Mouse (Mus musculus): Measurements from ENCODE around the gene Plekhm1. TPM values are rescaled to one million over a fixed set of nuclear protein-coding genes. Genes with fewer than 3 reads are reported as not detected.

The Plekhm1 gene
- polyA plus RNA-seq, 1 experiment from 2014 or later, result 2.3 TPM

DNA sequence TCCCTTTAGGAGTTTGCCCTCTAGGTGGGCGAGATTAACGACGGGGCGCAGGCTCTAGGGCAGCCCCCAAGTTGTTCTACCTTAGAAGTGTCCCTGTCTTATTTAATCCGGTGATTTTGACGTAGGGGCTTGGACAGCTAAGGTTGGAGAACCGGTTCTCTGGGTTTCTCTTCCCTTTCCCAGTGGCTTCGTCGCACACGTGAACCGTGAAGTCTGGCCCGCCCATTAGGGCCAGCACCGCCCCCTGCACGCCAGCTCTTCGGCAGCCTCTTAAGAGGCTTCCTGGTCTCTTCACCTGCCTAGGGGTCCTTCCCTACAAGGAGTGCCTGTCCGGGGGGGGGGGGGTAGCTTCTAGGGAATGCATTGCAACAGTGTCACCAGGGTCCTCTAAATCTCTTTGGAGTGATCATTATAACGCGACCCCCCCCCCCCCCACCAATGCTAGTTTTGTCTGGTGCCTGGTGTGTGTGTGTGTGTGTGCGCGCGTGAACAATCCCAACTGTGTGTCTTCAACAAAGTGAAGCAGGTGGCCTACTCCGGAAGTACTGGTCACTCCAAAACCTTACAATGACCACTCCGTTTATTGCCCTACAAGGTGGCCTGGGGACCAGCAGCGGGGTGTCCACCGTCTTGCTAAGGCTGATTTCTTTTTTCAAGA lies 51.0 kb downstream of the Plekhm1 start:
- DNase-seq (no peak), ATAC-seq (no peak)
- Histone ChIP-seq H3K36me3 (replicated peaks; ENCODE audit: insufficient read depth, low read length) (no peaks in the 10 kb centered on the region; the same call in 1 of the 2 replicates), H3K4me3 (ENCODE audit: low read depth, low read length) (peak overlapping the region; percentile 53), H3K4me1 (ENCODE audit: insufficient read depth) (peaks cover 35% of the 10 kb centered on the region), H3K9ac (replicated peaks) (no peak overlapping the region), H3K4me2 (ENCODE audit: low read depth, low read length) (peak overlapping the region; percentile 88), H3K27me3 (ENCODE audit: insufficient read depth, low read length) (peaks cover 43% of the 10 kb centered on the region), H3K27ac (ENCODE audit: low read depth) (no peak overlapping the region), H3K9me3 (ENCODE audit: low read length) (no peaks in the 10 kb centered on the region)
- TF ChIP-seq CTCF (IDR thresholded peaks at IDR 0.05; ENCODE audit: low read depth) (no peak), EP300 (IDR thresholded peaks at IDR 0.05; ENCODE audit: low read depth) (no peak)
- 7% methylated on average over 23 of the region's 25 CpGs for WGBS (ENCODE audit: insufficient replicate concordance)

GRCm38 (mm10) chr11:103360661-103361081 lies 51.8 kb downstream of the Plekhm1 start:
- Histone ChIP-seq H3K9ac (replicated peaks) (peak overlapping the region; percentile 50), H3K9me3 (ENCODE audit: low read length) (no peaks in the 10 kb centered on the region), H3K36me3 (replicated peaks; ENCODE audit: insufficient read depth, low read length) (no peaks in the 10 kb centered on the region; the same call in 1 of the 2 replicates), H3K27ac (ENCODE audit: low read depth) (0 out of 2 replicates have a peak overlapping the region, but pooled peaks have one; percentile 7), H3K27me3 (ENCODE audit: insufficient read depth, low read length) (peaks cover 43% of the 10 kb centered on the region), H3K4me2 (ENCODE audit: low read depth, low read length) (peak overlapping the region; percentile 88), H3K4me1 (ENCODE audit: insufficient read depth) (peaks cover 41% of the 10 kb centered on the region), H3K4me3 (ENCODE audit: low read depth, low read length) (peak overlapping the region; percentile 53)
- ATAC-seq, result no peak; the same call in 1 of the 2 replicates
- 5% methylated on average over 44 of the region's 48 CpGs for WGBS (ENCODE audit: insufficient replicate concordance)
- DNase-seq, result no peak
- no peak for TF ChIP-seq EP300 (IDR thresholded peaks at IDR 0.05; ENCODE audit: low read depth)
- no peak for TF ChIP-seq CTCF (IDR thresholded peaks at IDR 0.05; ENCODE audit: low read depth)

DNA sequence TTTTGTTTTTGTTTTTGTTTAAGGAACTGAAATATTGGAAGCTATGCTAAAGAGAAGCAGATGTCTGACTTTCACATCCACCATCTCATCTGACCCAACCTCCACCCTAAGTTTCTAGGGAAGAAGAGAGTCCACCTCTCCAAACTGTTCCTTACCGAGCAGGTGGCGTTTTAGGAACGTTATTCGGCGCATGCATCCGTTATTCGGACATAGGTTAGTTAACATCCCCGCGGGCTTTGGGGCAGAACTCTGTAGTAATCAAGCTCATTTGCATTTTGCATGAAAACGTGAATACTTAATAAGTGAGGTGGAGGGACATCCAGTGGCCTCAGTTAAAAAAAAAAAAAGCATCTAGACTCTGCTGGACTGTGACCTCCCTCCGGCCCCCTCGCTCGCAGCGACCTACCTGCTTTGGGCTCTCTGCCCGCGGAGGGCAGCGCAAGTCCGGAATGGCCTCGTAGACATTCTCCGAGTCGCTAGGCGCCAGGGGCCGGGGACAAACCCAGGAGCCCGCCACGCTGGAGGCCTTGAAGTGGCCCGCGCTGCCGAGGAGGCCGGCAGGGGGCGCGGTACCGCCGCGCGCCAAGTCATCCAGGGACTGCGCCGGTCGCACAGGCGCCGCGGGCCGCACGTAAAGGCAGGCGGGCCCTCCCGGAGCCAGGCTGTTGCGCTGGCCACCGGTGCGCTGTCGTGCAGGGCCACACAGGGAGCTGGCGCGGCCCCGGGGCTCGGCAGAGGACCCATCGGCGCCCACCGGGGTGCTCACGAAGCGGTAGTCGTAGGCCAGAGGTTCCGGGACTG lies 52.4 kb downstream of the Plekhm1 start:
- peak; percentile 81 for TF ChIP-seq CTCF (IDR thresholded peaks at IDR 0.05; ENCODE audit: low read depth)
- no peak for TF ChIP-seq EP300 (IDR thresholded peaks at IDR 0.05; ENCODE audit: low read depth)
- ATAC-seq (peak; percentile 66), DNase-seq (peak; percentile 87)
- peaks cover 41% of the 10 kb centered on the region for H3K4me1 ChIP-seq (ENCODE audit: insufficient read depth)
- H3K4me2 ChIP-seq (ENCODE audit: low read depth, low read length), result peak overlapping the region; percentile 88
- H3K4me3 ChIP-seq (ENCODE audit: low read depth, low read length), result peak overlapping the region; percentile 53
- no peaks in the 10 kb centered on the region for H3K36me3 ChIP-seq (replicated peaks; ENCODE audit: insufficient read depth, low read length)
- H3K27ac ChIP-seq (ENCODE audit: low read depth), result 0 out of 2 replicates have a peak overlapping the region, but pooled peaks have one; percentile 7
- WGBS (ENCODE audit: insufficient replicate concordance), result 5% methylated on average over 60 of the region's 60 CpGs
- no peaks in the 10 kb centered on the region for H3K9me3 ChIP-seq (ENCODE audit: low read length)
- H3K9ac ChIP-seq (replicated peaks), result peak overlapping the region; percentile 50
- peaks cover 43% of the 10 kb centered on the region for H3K27me3 ChIP-seq (ENCODE audit: insufficient read depth, low read length)

DNA sequence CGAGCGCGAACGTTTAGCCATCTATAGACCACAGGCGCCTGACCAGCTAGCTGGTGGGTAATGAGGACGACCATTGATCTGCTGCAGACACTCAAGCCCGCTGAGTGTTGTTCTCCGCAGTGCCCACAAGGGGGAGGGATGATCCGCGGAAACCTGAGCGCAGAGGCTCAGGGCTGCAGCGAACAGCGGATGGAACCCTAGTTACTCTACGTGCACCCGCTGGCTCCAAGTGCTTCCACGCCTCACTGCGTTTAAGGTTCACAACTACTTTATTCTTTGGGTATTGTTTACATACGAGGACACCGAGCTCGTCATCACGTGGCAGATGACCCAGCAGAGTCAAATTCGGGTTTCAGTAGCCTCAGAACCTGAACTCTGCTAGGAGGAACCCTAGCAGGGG lies 53.4 kb downstream of the Plekhm1 start:
- ATAC-seq (peak; percentile 39), DNase-seq (peak; percentile 78)
- peak overlapping the region; percentile 47 for H3K4me2 ChIP-seq (ENCODE audit: low read depth, low read length)
- H3K36me3 ChIP-seq (replicated peaks; ENCODE audit: insufficient read depth, low read length), result no peaks in the 10 kb centered on the region
- H3K9ac ChIP-seq (replicated peaks), result no peak overlapping the region
- no peaks in the 10 kb centered on the region for H3K9me3 ChIP-seq (ENCODE audit: low read length)
- peak overlapping the region; percentile 25; the same call in 1 of the 2 replicates for H3K27ac ChIP-seq (ENCODE audit: low read depth)
- TF ChIP-seq EP300 (IDR thresholded peaks at IDR 0.05; ENCODE audit: low read depth), result no peak
- peak; percentile 90 for TF ChIP-seq CTCF (IDR thresholded peaks at IDR 0.05; ENCODE audit: low read depth)
- peaks cover 38% of the 10 kb centered on the region for H3K4me1 ChIP-seq (ENCODE audit: insufficient read depth)
- H3K27me3 ChIP-seq (ENCODE audit: insufficient read depth, low read length), result peaks cover 39% of the 10 kb centered on the region
- no peak overlapping the region for H3K4me3 ChIP-seq (ENCODE audit: low read depth, low read length)
- WGBS (ENCODE audit: insufficient replicate concordance), result 3% methylated on average over 22 of the region's 22 CpGs

DNA sequence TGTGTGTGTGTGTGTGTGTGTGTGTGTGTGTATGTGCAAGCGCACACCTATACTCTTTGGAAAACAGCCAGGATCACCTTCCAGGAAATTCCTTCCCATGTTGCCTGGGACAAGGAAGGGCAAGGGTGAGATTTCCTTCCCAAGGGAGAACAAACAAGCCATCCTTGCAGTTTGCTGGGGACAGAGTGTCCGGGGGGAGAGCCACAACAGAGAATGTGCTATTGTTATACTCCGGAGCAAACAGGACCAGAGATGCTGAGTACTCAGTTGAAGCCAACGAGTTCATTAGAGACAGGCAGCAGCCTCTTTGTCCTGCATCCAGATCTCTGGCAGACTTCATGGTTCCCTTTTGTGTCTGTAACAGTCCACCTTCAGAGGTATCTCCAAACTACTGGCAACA lies 54.2 kb downstream of the Plekhm1 start:
- Histone ChIP-seq H3K27ac (ENCODE audit: low read depth) (no peak overlapping the region), H3K4me2 (ENCODE audit: low read depth, low read length) (no peak overlapping the region), H3K9me3 (ENCODE audit: low read length) (no peaks in the 10 kb centered on the region), H3K27me3 (ENCODE audit: insufficient read depth, low read length) (peaks cover 33% of the 10 kb centered on the region), H3K4me3 (ENCODE audit: low read depth, low read length) (no peak overlapping the region), H3K36me3 (replicated peaks; ENCODE audit: insufficient read depth, low read length) (no peaks in the 10 kb centered on the region), H3K4me1 (ENCODE audit: insufficient read depth) (peaks cover 33% of the 10 kb centered on the region), H3K9ac (replicated peaks) (no peak overlapping the region)
- DNase-seq, result no peak
- ATAC-seq, result no peak
- TF ChIP-seq CTCF (IDR thresholded peaks at IDR 0.05; ENCODE audit: low read depth) (no peak), EP300 (IDR thresholded peaks at IDR 0.05; ENCODE audit: low read depth) (no peak)
- 75% methylated on average over 4 of the region's 4 CpGs for WGBS (ENCODE audit: insufficient replicate concordance)

DNA sequence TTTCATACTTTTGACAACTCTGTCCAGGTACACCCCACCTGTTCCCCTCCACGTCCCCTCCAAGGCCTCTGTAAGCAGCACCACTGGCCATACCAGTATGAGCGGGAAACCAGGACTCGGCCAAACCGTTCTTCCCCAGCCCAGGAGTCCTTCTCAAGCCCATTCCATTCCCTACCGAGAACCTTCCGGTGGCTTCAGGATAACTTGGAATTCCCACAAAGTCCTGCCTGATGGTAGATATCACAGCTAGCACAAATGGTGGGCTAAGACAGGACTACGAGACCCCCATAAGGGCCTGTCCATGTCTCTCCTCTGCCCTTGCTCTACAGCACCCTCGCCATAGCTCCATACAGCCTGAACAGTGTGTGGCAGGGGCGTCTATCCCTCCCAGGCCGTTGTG lies 54.8 kb downstream of the Plekhm1 start:
- Histone ChIP-seq H3K27me3 (ENCODE audit: insufficient read depth, low read length) (peaks cover 32% of the 10 kb centered on the region), H3K4me2 (ENCODE audit: low read depth, low read length) (no peak overlapping the region), H3K4me3 (ENCODE audit: low read depth, low read length) (no peak overlapping the region), H3K27ac (ENCODE audit: low read depth) (no peak overlapping the region), H3K36me3 (replicated peaks; ENCODE audit: insufficient read depth, low read length) (no peaks in the 10 kb centered on the region), H3K9ac (replicated peaks) (no peak overlapping the region), H3K4me1 (ENCODE audit: insufficient read depth) (peaks cover 29% of the 10 kb centered on the region), H3K9me3 (ENCODE audit: low read length) (no peaks in the 10 kb centered on the region)
- DNase-seq, result no peak
- TF ChIP-seq EP300 (IDR thresholded peaks at IDR 0.05; ENCODE audit: low read depth), result no peak
- TF ChIP-seq CTCF (IDR thresholded peaks at IDR 0.05; ENCODE audit: low read depth), result no peak
- ATAC-seq, result no peak
- WGBS (ENCODE audit: insufficient replicate concordance), result 89% methylated on average over 10 of the region's 10 CpGs

All from liver, postnatal 0 days (tissue).